ENCODE assay signal across 16 mouse cellular contexts in the genomic region with DNA sequence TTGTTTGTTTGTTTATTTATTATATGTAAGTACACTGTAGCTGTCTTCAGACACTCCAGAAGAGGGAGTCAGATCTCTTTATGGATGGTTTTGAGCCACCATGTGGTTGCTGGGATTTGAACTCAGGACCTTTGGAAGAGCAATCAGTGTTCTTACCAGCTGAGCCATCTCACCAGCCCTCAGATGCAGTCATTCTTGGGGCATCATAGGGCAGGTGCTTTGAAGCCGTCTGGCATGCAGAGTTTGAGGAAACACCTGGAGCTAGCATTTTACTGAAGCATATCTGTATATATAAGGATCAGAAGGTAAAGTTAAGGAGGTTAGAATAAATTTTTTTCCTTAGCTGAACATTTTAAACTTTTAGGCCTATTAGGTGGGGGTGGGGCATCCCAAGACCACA. TPM values are rescaled to one million over a fixed set of nuclear protein-coding genes. Genes with fewer than 3 reads are reported as not detected.
"Had no signal": no experiment of that assay in that cellular context is flagged by ENCODE, and none has a peak within 500 bp of the region (broad histone marks: within the 10 kb centered on the region; RNA-seq: fewer than 3 reads in every experiment).

No protein-coding gene starts in this region.

RNA-seq across cellular contexts. Expression of a gene that starts 27.8 kb away (rescaled TPM):
- polyA plus RNA-seq: heart, adult 2 months; heart, embryonic 11.5 days; heart, embryonic 13.5 days; heart, embryonic 15.5 days; heart, postnatal 0 days; hindbrain, embryonic 11.5 days; hindbrain, embryonic 13.5 days; hindbrain, embryonic 15.5 days; hindbrain, postnatal 0 days; kidney, embryonic 14.5 days; kidney, embryonic 16.5 days; limb, embryonic 10.5 days; limb, embryonic 12.5 days had no signal

RNA-seq across cellular contexts. Expression of a gene that starts 35.5 kb away (rescaled TPM):
- polyA plus RNA-seq: heart, embryonic 11.5 days; heart, embryonic 13.5 days; heart, embryonic 15.5 days; heart, postnatal 0 days; hindbrain, embryonic 11.5 days; hindbrain, embryonic 13.5 days; hindbrain, embryonic 15.5 days; hindbrain, postnatal 0 days; intestine, postnatal 0 days; kidney, embryonic 14.5 days; kidney, embryonic 16.5 days; limb, embryonic 10.5 days; limb, embryonic 12.5 days; limb, embryonic 14.5 days had no signal

RNA-seq across cellular contexts. Expression of a gene that starts 43.2 kb away (rescaled TPM):
- polyA plus RNA-seq: frontal cortex, adult 2 months; heart, adult 2 months; heart, embryonic 11.5 days; heart, embryonic 13.5 days; heart, embryonic 15.5 days; heart, postnatal 0 days; hindbrain, embryonic 11.5 days; hindbrain, embryonic 13.5 days; hindbrain, embryonic 15.5 days; hindbrain, postnatal 0 days; kidney, embryonic 14.5 days; kidney, embryonic 16.5 days; limb, embryonic 10.5 days; limb, embryonic 12.5 days; limb, embryonic 14.5 days had no signal

RNA-seq across cellular contexts. Expression of a gene that starts 43.2 kb away (rescaled TPM):
- polyA plus RNA-seq: frontal cortex, adult 2 months; heart, adult 2 months; heart, embryonic 11.5 days; heart, embryonic 13.5 days; heart, embryonic 15.5 days; heart, postnatal 0 days; hindbrain, embryonic 11.5 days; hindbrain, embryonic 13.5 days; hindbrain, embryonic 15.5 days; hindbrain, postnatal 0 days; kidney, embryonic 14.5 days; kidney, embryonic 16.5 days; limb, embryonic 10.5 days; limb, embryonic 12.5 days; limb, embryonic 14.5 days had no signal
